Mouse (Mus musculus): ENCODE data around the gene Scd2. TPM values are rescaled to one million over a fixed set of nuclear protein-coding genes. Genes with fewer than 3 reads are reported as not detected.
A peak's percentile ranks its signal among the peaks of the same experiment; 100 is the strongest.

The Scd2 gene
- polyA plus RNA-seq, 1 experiment: 30.1 TPM

DNA sequence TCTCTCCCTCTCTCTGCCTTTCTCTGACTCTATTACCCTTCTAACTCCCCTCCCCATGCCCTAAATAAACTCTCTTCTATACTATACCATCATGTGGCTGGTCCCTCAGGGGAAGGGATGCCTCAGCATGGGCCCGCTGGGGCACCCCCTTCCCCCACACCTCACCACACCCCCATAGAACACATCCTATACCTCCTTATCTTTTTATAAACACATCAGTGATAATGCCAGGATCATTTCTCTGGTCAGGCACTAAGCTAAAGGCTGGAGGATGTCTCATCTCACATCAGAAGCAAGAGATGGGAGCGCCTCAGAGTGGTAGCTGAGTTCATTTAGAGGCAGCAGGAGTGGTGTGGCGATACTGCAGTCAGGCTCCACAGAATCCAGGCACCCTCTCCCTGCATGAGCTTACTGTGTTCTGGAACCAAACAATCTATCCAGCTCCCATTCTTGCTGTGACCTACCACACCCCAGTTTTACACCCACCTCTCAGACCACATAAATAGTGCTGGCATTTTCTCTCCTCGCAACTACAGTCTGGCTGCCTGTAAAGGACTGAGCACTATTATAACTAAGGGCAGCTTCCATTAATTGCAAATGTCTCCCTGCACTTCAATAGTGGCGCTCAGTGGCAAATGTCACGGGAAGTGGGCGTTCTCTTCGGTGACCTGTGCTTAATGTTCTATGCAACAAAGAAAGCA, 18.0 kb downstream of the Scd2 start:
- no peak overlapping the region for H3K27ac ChIP-seq (ENCODE audit: insufficient read depth, low read length)
- peaks cover 4% of the 10 kb centered on the region; the same call in 1 of the 2 replicates for H3K36me3 ChIP-seq (ENCODE audit: control insufficient read depth, insufficient read depth, low read length)
- no peak for DNase-seq (ENCODE audit: low read depth in 1 of 2, low spot score in 2 of 2)
- WGBS: 90% methylated on average over 8 of the region's 8 CpGs
- H3K4me3 ChIP-seq (ENCODE audit: extremely low read depth, insufficient read depth, insufficient read length): no peak overlapping the region
- TF ChIP-seq POLR2A (IDR thresholded peaks at IDR 0.05; ENCODE audit: low read depth, low read length): no peak
- no peak for TF ChIP-seq CTCF (IDR thresholded peaks at IDR 0.05; ENCODE audit: extremely low read depth, insufficient read depth, insufficient read length, insufficient replicate concordance)
- no peaks in the 10 kb centered on the region for H3K27me3 ChIP-seq (ENCODE audit: control insufficient read depth, insufficient read depth, low read length)
- H3K4me1 ChIP-seq (ENCODE audit: control insufficient read depth, insufficient read depth, insufficient read length): peaks cover 4% of the 10 kb centered on the region; the same call in 1 of the 2 replicates

DNA sequence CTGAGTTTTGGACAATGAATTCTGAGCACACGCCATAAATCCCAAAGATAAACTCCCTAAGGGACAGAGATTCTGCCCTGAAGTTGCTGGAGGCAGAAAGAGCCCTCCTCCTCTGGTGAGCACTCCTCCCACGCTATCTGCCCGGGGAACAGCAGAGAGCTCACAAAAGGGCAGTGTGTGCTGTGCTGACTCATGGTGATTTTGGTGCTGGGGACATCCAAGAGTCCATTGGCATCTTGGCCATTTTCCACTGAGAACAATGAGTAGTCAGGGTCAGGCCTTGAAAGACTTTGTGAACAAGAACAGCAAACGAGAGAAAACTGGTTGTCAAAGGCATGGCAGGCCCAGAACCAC, 18.5 kb downstream of the Scd2 start:
- Histone ChIP-seq H3K36me3 (ENCODE audit: control insufficient read depth, insufficient read depth, low read length) (peaks cover 4% of the 10 kb centered on the region; the same call in 1 of the 2 replicates), H3K27me3 (ENCODE audit: control insufficient read depth, insufficient read depth, low read length) (no peaks in the 10 kb centered on the region), H3K4me1 (ENCODE audit: control insufficient read depth, insufficient read depth, insufficient read length) (peaks cover 4% of the 10 kb centered on the region; the same call in 1 of the 2 replicates), H3K4me3 (ENCODE audit: extremely low read depth, insufficient read depth, insufficient read length) (no peak overlapping the region), H3K27ac (ENCODE audit: insufficient read depth, low read length) (no peak overlapping the region)
- WGBS: 74% methylated on average over 4 of the region's 4 CpGs
- TF ChIP-seq CTCF (IDR thresholded peaks at IDR 0.05; ENCODE audit: extremely low read depth, insufficient read depth, insufficient read length, insufficient replicate concordance) (no peak), POLR2A (IDR thresholded peaks at IDR 0.05; ENCODE audit: low read depth, low read length) (no peak)
- DNase-seq (ENCODE audit: low read depth in 1 of 2, low spot score in 2 of 2): no peak

DNA sequence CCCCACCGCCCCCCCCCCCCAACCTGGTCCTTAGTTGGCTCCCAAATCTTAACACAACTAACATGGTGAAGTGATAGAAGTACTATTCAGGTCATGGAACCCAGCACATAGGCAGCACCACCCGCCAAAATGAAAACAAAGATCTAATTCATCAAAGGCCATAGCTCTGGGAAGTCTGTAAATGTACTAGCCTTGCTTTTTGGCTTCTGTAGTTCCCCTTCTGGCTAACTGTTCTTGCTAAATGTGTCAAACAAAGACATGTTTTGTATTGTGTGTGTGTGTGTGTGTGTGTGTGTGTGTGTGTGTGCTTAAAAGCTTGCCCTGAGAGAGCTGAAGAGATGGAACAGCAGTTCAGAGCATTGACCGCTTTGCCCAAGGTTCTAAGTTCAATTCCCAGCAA, 19.6 kb downstream of the Scd2 start:
- WGBS: 96% methylated on average over 3 of the region's 3 CpGs
- H3K27ac ChIP-seq (ENCODE audit: insufficient read depth, low read length): no peak overlapping the region
- TF ChIP-seq POLR2A (IDR thresholded peaks at IDR 0.05; ENCODE audit: low read depth, low read length) (no peak), CTCF (IDR thresholded peaks at IDR 0.05; ENCODE audit: extremely low read depth, insufficient read depth, insufficient read length, insufficient replicate concordance) (no peak)
- no peak overlapping the region for H3K4me3 ChIP-seq (ENCODE audit: extremely low read depth, insufficient read depth, insufficient read length)
- peaks cover 1% of the 10 kb centered on the region; the same call in 1 of the 2 replicates for H3K36me3 ChIP-seq (ENCODE audit: control insufficient read depth, insufficient read depth, low read length)
- no peaks in the 10 kb centered on the region for H3K27me3 ChIP-seq (ENCODE audit: control insufficient read depth, insufficient read depth, low read length)
- H3K4me1 ChIP-seq (ENCODE audit: control insufficient read depth, insufficient read depth, insufficient read length): peaks cover 4% of the 10 kb centered on the region; the same call in 1 of the 2 replicates
- no peak for DNase-seq (ENCODE audit: low read depth in 1 of 2, low spot score in 2 of 2)

DNA sequence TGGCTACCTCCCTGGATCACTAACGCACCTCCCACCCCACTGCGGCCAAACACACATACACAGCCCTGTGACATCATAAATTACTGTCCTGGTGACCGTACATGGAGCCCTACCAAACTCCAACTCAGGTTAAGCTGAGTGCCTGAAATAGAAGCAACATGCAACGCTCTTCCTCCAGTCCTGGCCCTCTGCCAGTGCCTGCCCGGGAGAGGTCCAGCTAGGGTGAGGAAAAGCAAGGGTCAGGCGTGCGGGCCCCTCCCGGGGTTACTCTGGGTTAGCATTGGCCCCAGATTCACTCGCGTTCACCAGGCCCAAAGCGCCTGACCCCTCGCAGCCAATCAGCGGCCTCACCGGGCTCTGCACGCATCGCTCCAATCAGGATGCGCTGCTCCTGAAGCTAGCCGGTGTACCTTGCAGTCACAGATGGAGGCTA, 20.9 kb downstream of the Scd2 start:
- H3K27ac ChIP-seq (ENCODE audit: insufficient read depth, low read length): peak overlapping the region; percentile 45; the same call in 1 of the 2 replicates
- no peak for TF ChIP-seq POLR2A (IDR thresholded peaks at IDR 0.05; ENCODE audit: low read depth, low read length)
- no peak for TF ChIP-seq CTCF (IDR thresholded peaks at IDR 0.05; ENCODE audit: extremely low read depth, insufficient read depth, insufficient read length, insufficient replicate concordance)
- H3K36me3 ChIP-seq (ENCODE audit: control insufficient read depth, insufficient read depth, low read length): peaks cover under 1% of the 10 kb centered on the region; the same call in 1 of the 2 replicates
- WGBS: 13% methylated on average over 18 of the region's 18 CpGs
- peaks cover 4% of the 10 kb centered on the region; the same call in 1 of the 2 replicates for H3K4me1 ChIP-seq (ENCODE audit: control insufficient read depth, insufficient read depth, insufficient read length)
- H3K27me3 ChIP-seq (ENCODE audit: control insufficient read depth, insufficient read depth, low read length): no peaks in the 10 kb centered on the region
- DNase-seq (ENCODE audit: low read depth in 1 of 2, low spot score in 2 of 2): peak in 1 of 2 experiments; percentile 69
- peak overlapping the region; percentile 41; the same call in 1 of the 2 replicates for H3K4me3 ChIP-seq (ENCODE audit: extremely low read depth, insufficient read depth, insufficient read length)

DNA sequence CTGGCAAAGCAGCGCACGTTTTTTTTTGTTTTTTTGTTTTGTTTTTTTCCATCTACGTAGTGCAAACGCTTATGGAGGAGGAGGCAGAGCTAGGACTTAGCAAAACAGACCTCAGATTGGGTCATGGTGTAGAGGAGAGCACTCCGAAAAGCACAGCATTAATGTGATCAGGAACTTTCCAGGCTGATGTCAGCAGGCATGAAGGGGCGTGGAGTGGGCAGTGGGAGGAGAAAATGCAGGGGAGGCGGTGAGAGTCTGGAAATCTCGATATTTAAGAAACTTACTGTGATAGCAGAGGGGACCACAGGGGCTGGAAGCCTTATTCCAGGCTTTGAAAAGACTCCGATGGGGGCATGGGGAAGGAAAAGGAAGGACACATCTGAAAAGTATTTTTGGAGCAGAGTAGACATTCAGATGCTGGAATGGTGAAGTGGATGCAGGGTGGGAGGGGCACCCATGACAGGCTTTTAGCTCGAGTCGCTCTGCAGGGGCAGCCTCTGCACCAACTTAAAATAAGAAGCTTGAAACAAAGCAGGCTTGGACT, 21.5 kb downstream of the Scd2 start:
- Histone ChIP-seq H3K27ac (ENCODE audit: insufficient read depth, low read length) (no peak overlapping the region), H3K4me3 (ENCODE audit: extremely low read depth, insufficient read depth, insufficient read length) (peak overlapping the region; percentile 41), H3K27me3 (ENCODE audit: control insufficient read depth, insufficient read depth, low read length) (no peaks in the 10 kb centered on the region), H3K36me3 (ENCODE audit: control insufficient read depth, insufficient read depth, low read length) (no peaks in the 10 kb centered on the region), H3K4me1 (ENCODE audit: control insufficient read depth, insufficient read depth, insufficient read length) (peaks cover 4% of the 10 kb centered on the region; the same call in 1 of the 2 replicates)
- WGBS: 8% methylated on average over 11 of the region's 11 CpGs
- TF ChIP-seq CTCF (IDR thresholded peaks at IDR 0.05; ENCODE audit: extremely low read depth, insufficient read depth, insufficient read length, insufficient replicate concordance): no peak
- TF ChIP-seq POLR2A (IDR thresholded peaks at IDR 0.05; ENCODE audit: low read depth, low read length): no peak
- DNase-seq (ENCODE audit: low read depth in 1 of 2, low spot score in 2 of 2): no peak

DNA sequence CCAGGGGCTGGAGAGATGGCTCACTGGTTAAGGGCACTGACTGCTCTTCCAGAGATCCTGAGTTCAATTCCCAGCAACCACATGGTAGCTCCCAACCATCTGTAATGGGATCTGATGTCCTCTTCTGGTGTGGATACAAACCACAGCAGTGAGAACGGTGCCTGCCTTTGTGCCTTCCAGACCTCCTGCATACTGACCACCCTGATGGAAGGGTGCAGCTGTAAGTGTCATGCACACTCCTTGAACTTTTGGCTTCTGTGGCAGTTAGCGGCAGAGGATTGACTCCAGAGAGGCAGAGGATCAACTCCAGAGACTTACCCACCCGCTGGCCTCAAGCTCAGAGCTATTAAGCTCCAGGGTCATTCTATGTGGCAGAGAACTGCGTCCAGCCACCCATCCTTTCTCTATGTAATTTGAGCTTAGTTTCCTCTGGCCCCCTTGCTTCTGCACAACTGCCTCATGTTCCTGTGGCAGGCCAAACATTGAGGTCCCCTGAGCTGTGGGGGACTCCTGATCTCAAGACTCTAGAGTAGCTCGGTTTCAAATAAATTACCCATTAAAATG, 23.4 kb downstream of the Scd2 start:
- Histone ChIP-seq H3K4me1 (ENCODE audit: control insufficient read depth, insufficient read depth, insufficient read length) (peaks cover 4% of the 10 kb centered on the region; the same call in 1 of the 2 replicates), H3K4me3 (ENCODE audit: extremely low read depth, insufficient read depth, insufficient read length) (no peak overlapping the region), H3K27ac (ENCODE audit: insufficient read depth, low read length) (no peak overlapping the region), H3K36me3 (ENCODE audit: control insufficient read depth, insufficient read depth, low read length) (no peaks in the 10 kb centered on the region), H3K27me3 (ENCODE audit: control insufficient read depth, insufficient read depth, low read length) (no peaks in the 10 kb centered on the region)
- DNase-seq (ENCODE audit: low read depth in 1 of 2, low spot score in 2 of 2): no peak
- WGBS: 90% methylated on average over 5 of the region's 5 CpGs
- TF ChIP-seq POLR2A (IDR thresholded peaks at IDR 0.05; ENCODE audit: low read depth, low read length) (no peak), CTCF (IDR thresholded peaks at IDR 0.05; ENCODE audit: extremely low read depth, insufficient read depth, insufficient read length, insufficient replicate concordance) (no peak)

Measured in spleen, adult 2 months (tissue).